Comparison of ENCODE assay signal across 20 mouse cellular contexts in genomic region chr12:79351461-79351860, GRCm38 (mm10). TPM values are rescaled to one million over a fixed set of nuclear protein-coding genes. Genes with fewer than 3 reads are reported as not detected.
A peak's percentile ranks its signal among the peaks of the same experiment; 100 is the strongest.
DNase-seq lines count a peak whose midpoint lies in the region; ATAC-seq and TF ChIP-seq lines count a peak whose summit lies in the region.
"Had no signal": no experiment of that assay in that cellular context is flagged by ENCODE, and none has a peak within 500 bp of the region (broad histone marks: within the 10 kb centered on the region; RNA-seq: fewer than 3 reads in every experiment).

No protein-coding gene starts in this region.

- TF ChIP-seq POLR2A in bone marrow macrophage, adult 2 months (IDR thresholded peaks at IDR 0.05; ENCODE audit: borderline replicate concordance, low read depth, low read length) = no peak
- TF ChIP-seq POLR2A in small intestine, adult 2 months (IDR thresholded peaks at IDR 0.05; ENCODE audit: low read depth, low read length) = no peak

- no peak overlapping the region for H3K4me3 ChIP-seq in heart, embryonic 12.5 days
- H3K4me3 ChIP-seq in heart, embryonic 11.5 days (ENCODE audit: low read depth, low read length) = no peak overlapping the region
- no peak overlapping the region for H3K4me3 ChIP-seq in intestine, embryonic 15.5 days (replicated peaks)
- no peak overlapping the region for H3K4me3 ChIP-seq in intestine, postnatal 0 days (ENCODE audit: low read depth, low read length)
- H3K4me3 ChIP-seq in bone marrow macrophage, adult 2 months (ENCODE audit: insufficient read depth, low read length) = no peak overlapping the region
- H3K4me3 ChIP-seq in small intestine, adult 2 months (ENCODE audit: low read depth, low read length) = no peak overlapping the region
- H3K4me3 ChIP-seq: erythroblast, embryonic 14.5 days; forebrain, embryonic 10.5 days; heart, embryonic 15.5 days; hindbrain, embryonic 12.5 days had no signal

- WGBS in heart, embryonic 12.5 days = 88% methylated on average over 7 of the region's 7 CpGs
- 86% methylated on average over 7 of the region's 7 CpGs for WGBS in heart, embryonic 11.5 days (ENCODE audit: insufficient replicate concordance)
- 84% methylated on average over 7 of the region's 7 CpGs for WGBS in intestine, embryonic 15.5 days
- WGBS in intestine, postnatal 0 days = 76% methylated on average over 7 of the region's 7 CpGs
- WGBS in small intestine, adult 2 months = 71% methylated on average over 7 of the region's 7 CpGs

- peaks cover 43% of the 10 kb centered on the region for H3K4me1 ChIP-seq in heart, embryonic 12.5 days (replicated peaks)
- H3K4me1 ChIP-seq in heart, embryonic 11.5 days (ENCODE audit: control insufficient read depth, insufficient read depth, low read length) = peaks cover 22% of the 10 kb centered on the region
- peaks cover 14% of the 10 kb centered on the region for H3K4me1 ChIP-seq in intestine, embryonic 15.5 days (replicated peaks)
- H3K4me1 ChIP-seq in intestine, postnatal 0 days (replicated peaks; ENCODE audit: control insufficient read depth, insufficient read depth, low read length) = no peaks in the 10 kb centered on the region
- H3K4me1 ChIP-seq in bone marrow macrophage, adult 2 months (ENCODE audit: control insufficient read depth, insufficient read depth, low read length) = peaks cover 32% of the 10 kb centered on the region
- H3K4me1 ChIP-seq in small intestine, adult 2 months (ENCODE audit: control insufficient read depth, insufficient read depth, insufficient read length, low read length) = peaks cover 16% of the 10 kb centered on the region; the same call in 1 of the 2 replicates
- H3K4me1 ChIP-seq: hindbrain, embryonic 12.5 days had no signal

- no peak for TF ChIP-seq CTCF in intestine, postnatal 0 days (IDR thresholded peaks at IDR 0.05; ENCODE audit: low read depth)
- no peak for TF ChIP-seq CTCF in bone marrow macrophage, adult 2 months (IDR thresholded peaks at IDR 0.05; ENCODE audit: low read depth, low read length)
- no peak for TF ChIP-seq CTCF in small intestine, adult 2 months (IDR thresholded peaks at IDR 0.05; ENCODE audit: extremely low read depth, insufficient read length, insufficient replicate concordance, low read depth, low read length)

- H3K9me3 ChIP-seq in heart, embryonic 12.5 days (replicated peaks) = no peaks in the 10 kb centered on the region
- H3K9me3 ChIP-seq in heart, embryonic 11.5 days (replicated peaks; ENCODE audit: control insufficient read depth, low read length) = no peaks in the 10 kb centered on the region
- H3K9me3 ChIP-seq in intestine, embryonic 15.5 days = no peaks in the 10 kb centered on the region
- H3K9me3 ChIP-seq in intestine, postnatal 0 days (ENCODE audit: control insufficient read depth) = no peaks in the 10 kb centered on the region
- H3K9me3 ChIP-seq: forebrain, embryonic 10.5 days; heart, embryonic 15.5 days; hindbrain, embryonic 12.5 days had no signal

- H3K4me2 ChIP-seq in heart, embryonic 12.5 days = no peak overlapping the region
- H3K4me2 ChIP-seq in heart, embryonic 11.5 days = no peak overlapping the region
- H3K4me2 ChIP-seq in intestine, embryonic 15.5 days (replicated peaks) = no peak overlapping the region
- H3K4me2 ChIP-seq in intestine, postnatal 0 days (replicated peaks; ENCODE audit: low read depth) = no peak overlapping the region
- H3K4me2 ChIP-seq: heart, embryonic 15.5 days; hindbrain, embryonic 12.5 days had no signal

- ATAC-seq in heart, embryonic 12.5 days (ENCODE audit: insufficient number of reproducible peaks, low FRiP score) = no peak
- no peak for ATAC-seq in heart, embryonic 11.5 days (replicated peaks; ENCODE audit: insufficient number of reproducible peaks, low FRiP score, low TSS enrichment)
- no peak for ATAC-seq in intestine, embryonic 15.5 days
- ATAC-seq in intestine, postnatal 0 days = no peak
- ATAC-seq: activated CD4-positive, CD25-positive, alpha-beta regulatory T cell, adult 4 months; forebrain, embryonic 14.5 days; hindbrain, embryonic 16.5 days; Patski had no signal

- no peaks in the 10 kb centered on the region for H3K36me3 ChIP-seq in heart, embryonic 12.5 days
- H3K36me3 ChIP-seq in heart, embryonic 11.5 days (ENCODE audit: control insufficient read depth, insufficient read depth, low read length) = no peaks in the 10 kb centered on the region
- H3K36me3 ChIP-seq in intestine, embryonic 15.5 days = no peaks in the 10 kb centered on the region
- H3K36me3 ChIP-seq in intestine, postnatal 0 days (ENCODE audit: control insufficient read depth, insufficient read depth) = no peaks in the 10 kb centered on the region
- H3K36me3 ChIP-seq in small intestine, adult 2 months (ENCODE audit: control insufficient read depth, insufficient read depth, low read length) = no peaks in the 10 kb centered on the region
- H3K36me3 ChIP-seq: forebrain, embryonic 10.5 days; heart, embryonic 15.5 days; hindbrain, embryonic 12.5 days had no signal

- 0 out of 2 replicates have a peak overlapping the region, but pooled peaks have one; percentile 39 for H3K27ac ChIP-seq in heart, embryonic 12.5 days (ENCODE audit: poor library complexity, severe bottlenecking)
- H3K27ac ChIP-seq in heart, embryonic 11.5 days (ENCODE audit: low read depth, low read length) = no peak overlapping the region
- H3K27ac ChIP-seq in intestine, embryonic 15.5 days = 0 out of 2 replicates have a peak overlapping the region, but pooled peaks have one; percentile 22
- H3K27ac ChIP-seq in intestine, postnatal 0 days (ENCODE audit: low read depth, low read length) = no peak overlapping the region
- peak overlapping the region; percentile 59 for H3K27ac ChIP-seq in bone marrow macrophage, adult 2 months (ENCODE audit: insufficient read depth, low read depth, low read length)
- 0 out of 2 replicates have a peak overlapping the region, but pooled peaks have one; percentile 5 for H3K27ac ChIP-seq in small intestine, adult 2 months (ENCODE audit: insufficient read depth, low read depth, low read length)
- H3K27ac ChIP-seq: forebrain, embryonic 10.5 days; hindbrain, embryonic 12.5 days had no signal

- no peaks in the 10 kb centered on the region; the same call in 1 of the 2 replicates for H3K27me3 ChIP-seq in heart, embryonic 12.5 days (replicated peaks)
- H3K27me3 ChIP-seq in heart, embryonic 11.5 days (ENCODE audit: control insufficient read depth, insufficient read depth, low read length) = no peaks in the 10 kb centered on the region
- H3K27me3 ChIP-seq in intestine, embryonic 15.5 days (replicated peaks) = no peaks in the 10 kb centered on the region
- no peaks in the 10 kb centered on the region for H3K27me3 ChIP-seq in intestine, postnatal 0 days (replicated peaks; ENCODE audit: control insufficient read depth, insufficient read depth, low read length)
- no peaks in the 10 kb centered on the region for H3K27me3 ChIP-seq in small intestine, adult 2 months (ENCODE audit: control insufficient read depth, insufficient read depth, low read length)
- H3K27me3 ChIP-seq: heart, embryonic 15.5 days; hindbrain, embryonic 12.5 days; Patski had no signal

- DNase-seq in thymus, postnatal 14 days = no peak
- DNase-seq: adrenal gland, postnatal 14 days; cerebellum, adult 18-20 months; cerebellum, adult 9-11 months; cerebellum, postnatal 36 days; heart, postnatal 4 days had no signal

- H3K9ac ChIP-seq in heart, embryonic 12.5 days = no peak overlapping the region
- H3K9ac ChIP-seq in heart, embryonic 11.5 days (ENCODE audit: low read depth, low read length) = no peak overlapping the region
- no peak overlapping the region for H3K9ac ChIP-seq in intestine, embryonic 15.5 days
- no peak overlapping the region for H3K9ac ChIP-seq in intestine, postnatal 0 days (ENCODE audit: low read depth, low read length)
- H3K9ac ChIP-seq: heart, embryonic 15.5 days; hindbrain, embryonic 12.5 days had no signal

RNA-seq across cellular contexts. Expression of gene Rad51b, which starts 54.4 kb away (rescaled TPM):
- 4.5 and 4.6 TPM in 2 replicates for polyA plus RNA-seq in heart, embryonic 12.5 days (2016; fragmentation: Nextera tagmentation; extraction: Ambion mirVana)
- 5.1 and 6.4 TPM in 2 replicates for polyA plus RNA-seq in heart, embryonic 11.5 days (2014; fragmentation: Nextera tagmentation; extraction: Ambion mirVana)
- polyA plus RNA-seq in intestine, embryonic 15.5 days (2015; fragmentation: Nextera tagmentation; extraction: Ambion mirVana) = 7.8 and 8.4 TPM in 2 replicates
- 1.3 and 1.9 TPM in 2 replicates for polyA plus RNA-seq in intestine, postnatal 0 days (2015; fragmentation: Nextera tagmentation; extraction: Ambion mirVana)
- 1.3 and 2.8 TPM in 2 replicates for polyA plus RNA-seq in bone marrow macrophage, adult 2 months (2012; ENCODE audit: insufficient read depth, insufficient read length, missing spikeins)
- polyA plus RNA-seq in small intestine, adult 2 months (2012; rRNA removed) = 0.14 and 0.46 TPM in 2 replicates

RNA-seq across cellular contexts. Expression of gene Zfyve26, which starts 55.4 kb away (rescaled TPM):
- polyA plus RNA-seq in heart, embryonic 12.5 days (2016; fragmentation: Nextera tagmentation; extraction: Ambion mirVana) = 12.3 and 13.1 TPM in 2 replicates
- 11.5 and 13.7 TPM in 2 replicates for polyA plus RNA-seq in heart, embryonic 11.5 days (2014; fragmentation: Nextera tagmentation; extraction: Ambion mirVana)
- polyA plus RNA-seq in intestine, embryonic 15.5 days (2015; fragmentation: Nextera tagmentation; extraction: Ambion mirVana) = 11.6 and 13.7 TPM in 2 replicates
- 7.9 and 10.1 TPM in 2 replicates for polyA plus RNA-seq in intestine, postnatal 0 days (2015; fragmentation: Nextera tagmentation; extraction: Ambion mirVana)
- 30.8 and 38.8 TPM in 2 replicates for polyA plus RNA-seq in bone marrow macrophage, adult 2 months (2012; ENCODE audit: insufficient read depth, insufficient read length, missing spikeins)
- 10.8 and 17.1 TPM in 2 replicates for polyA plus RNA-seq in small intestine, adult 2 months (2012; rRNA removed)

Comparison
In these comparisons a context has a peak if more than half of its experiments do, and no peak if none do; other contexts are left out.
1. H3K27ac ChIP-seq: peak in heart, embryonic 12.5 days (single experiment), intestine, embryonic 15.5 days (single experiment), bone marrow macrophage, adult 2 months (single experiment) and small intestine, adult 2 months (single experiment); none in heart, embryonic 11.5 days (single experiment) and intestine, postnatal 0 days (single experiment).